Mouse (Mus musculus): ENCODE data around the gene Tmod4.
A peak's percentile ranks its signal among the peaks of the same experiment; 100 is the strongest.

Tmod4 gene

GRCm38 (mm10) chr3:95136336-95136735 lies 12.1 kb downstream of the Tmod4 start:
- no peak for DNase-seq (ENCODE audit: low spot score in 2 of 2)

- DNase-seq (ENCODE audit: low spot score in 2 of 2) = no peak
These were observed 15.5 kb downstream of the Tmod4 start for GRCm38 (mm10) chr3:95139586-95140288.

- DNase-seq (ENCODE audit: low spot score in 2 of 2) = no peak
These were observed 16.0 kb downstream of the Tmod4 start for GRCm38 (mm10) chr3:95140289-95140595.

- no peak for DNase-seq (ENCODE audit: low spot score in 2 of 2)
These were observed 16.5 kb downstream of the Tmod4 start for GRCm38 (mm10) chr3:95140795-95141194.

DNA sequence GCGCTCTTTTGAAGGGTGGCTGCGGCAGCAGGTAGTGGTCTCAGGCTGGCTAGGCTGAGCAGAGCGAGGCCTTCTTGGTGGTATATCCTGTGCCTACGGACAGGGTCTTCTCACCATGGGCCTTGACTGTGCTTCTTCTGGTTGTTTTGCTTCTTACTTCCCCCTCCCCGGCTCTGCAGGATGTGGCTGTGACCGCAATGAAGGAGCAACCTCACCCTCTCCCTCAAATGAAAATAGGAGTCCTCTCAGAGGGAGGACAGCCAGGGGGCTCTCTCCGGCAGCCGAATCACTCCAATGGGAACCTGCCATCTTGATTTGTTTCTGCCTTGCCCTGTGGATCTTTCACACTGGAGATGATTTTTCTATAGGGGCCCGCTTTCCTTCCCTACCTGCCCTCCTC lies 17.2 kb downstream of the Tmod4 start:
- DNase-seq (ENCODE audit: low spot score in 2 of 2) = no peak

DNA sequence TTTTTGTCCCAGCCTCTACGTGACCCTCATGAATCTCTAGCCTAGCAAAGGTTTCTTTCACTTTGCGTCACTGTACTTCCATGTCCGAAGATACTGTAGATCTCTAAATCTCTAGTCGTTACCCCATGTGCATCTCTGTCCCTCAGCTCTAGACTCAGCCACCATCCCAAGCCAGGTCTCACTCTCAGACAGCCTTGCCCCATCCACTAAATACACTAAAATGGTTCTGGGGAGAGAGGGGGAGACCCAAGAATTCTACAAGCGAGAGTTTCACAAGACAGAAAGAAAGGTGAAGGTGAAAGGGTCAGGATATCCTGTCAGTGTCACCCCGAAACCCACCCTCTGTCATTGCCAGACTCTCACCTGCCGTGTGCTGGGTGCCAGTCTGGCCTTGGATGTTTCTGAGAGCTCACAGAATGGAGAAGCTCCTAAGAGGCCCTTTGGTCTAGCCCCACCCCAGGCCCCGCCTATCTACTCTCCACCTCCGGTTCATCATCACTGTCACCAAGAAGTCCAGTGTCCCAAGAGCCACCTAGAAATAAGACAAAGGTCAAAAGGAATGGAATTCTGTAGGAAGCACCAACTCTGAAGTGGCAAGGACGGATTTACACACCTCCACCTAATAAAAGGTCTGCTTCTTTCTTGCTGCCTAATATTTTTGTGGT lies 17.8 kb downstream of the Tmod4 start, which contains the start of gene Tnfaip8l2:
TSS of gene Tnfaip8l2 (minus strand) at position 409 of the 665 bp plus-strand sequence.
- no peak for DNase-seq (ENCODE audit: low spot score in 2 of 2)

DNA sequence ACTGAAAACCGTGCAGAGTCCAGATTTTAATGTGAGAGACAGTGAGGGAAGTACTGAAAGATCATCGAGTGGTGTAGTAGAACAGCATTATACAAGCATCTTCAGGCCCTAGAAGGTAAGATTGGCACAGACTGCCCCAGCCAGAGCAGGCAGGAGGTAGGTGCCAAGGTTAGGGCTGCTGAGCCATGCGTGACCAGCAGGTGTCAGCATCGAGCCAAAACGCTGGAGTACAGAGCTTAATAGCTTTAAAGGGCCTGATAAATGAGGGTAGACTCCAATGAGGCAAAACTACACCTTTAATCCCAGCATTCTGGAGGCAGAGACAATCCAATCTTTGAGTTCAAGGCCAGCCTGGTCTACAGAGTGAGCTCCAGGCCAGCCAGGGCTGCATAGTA lies 18.3 kb downstream of the Tmod4 start:
- DNase-seq (ENCODE audit: low spot score in 2 of 2) = peak in 1 of 2 experiments; percentile 89

GRCm38 (mm10) chr3:95147924-95148323 lies 23.6 kb downstream of the Tmod4 start:
- no peak for DNase-seq (ENCODE audit: low spot score in 2 of 2)

GRCm38 (mm10) chr3:95153874-95154273 lies 29.6 kb downstream of the Tmod4 start:
- DNase-seq (ENCODE audit: low spot score in 2 of 2) = no peak

- no peak for DNase-seq (ENCODE audit: low spot score in 2 of 2)
These were observed 35.3 kb downstream of the Tmod4 start for GRCm38 (mm10) chr3:95159511-95159986.

DNA sequence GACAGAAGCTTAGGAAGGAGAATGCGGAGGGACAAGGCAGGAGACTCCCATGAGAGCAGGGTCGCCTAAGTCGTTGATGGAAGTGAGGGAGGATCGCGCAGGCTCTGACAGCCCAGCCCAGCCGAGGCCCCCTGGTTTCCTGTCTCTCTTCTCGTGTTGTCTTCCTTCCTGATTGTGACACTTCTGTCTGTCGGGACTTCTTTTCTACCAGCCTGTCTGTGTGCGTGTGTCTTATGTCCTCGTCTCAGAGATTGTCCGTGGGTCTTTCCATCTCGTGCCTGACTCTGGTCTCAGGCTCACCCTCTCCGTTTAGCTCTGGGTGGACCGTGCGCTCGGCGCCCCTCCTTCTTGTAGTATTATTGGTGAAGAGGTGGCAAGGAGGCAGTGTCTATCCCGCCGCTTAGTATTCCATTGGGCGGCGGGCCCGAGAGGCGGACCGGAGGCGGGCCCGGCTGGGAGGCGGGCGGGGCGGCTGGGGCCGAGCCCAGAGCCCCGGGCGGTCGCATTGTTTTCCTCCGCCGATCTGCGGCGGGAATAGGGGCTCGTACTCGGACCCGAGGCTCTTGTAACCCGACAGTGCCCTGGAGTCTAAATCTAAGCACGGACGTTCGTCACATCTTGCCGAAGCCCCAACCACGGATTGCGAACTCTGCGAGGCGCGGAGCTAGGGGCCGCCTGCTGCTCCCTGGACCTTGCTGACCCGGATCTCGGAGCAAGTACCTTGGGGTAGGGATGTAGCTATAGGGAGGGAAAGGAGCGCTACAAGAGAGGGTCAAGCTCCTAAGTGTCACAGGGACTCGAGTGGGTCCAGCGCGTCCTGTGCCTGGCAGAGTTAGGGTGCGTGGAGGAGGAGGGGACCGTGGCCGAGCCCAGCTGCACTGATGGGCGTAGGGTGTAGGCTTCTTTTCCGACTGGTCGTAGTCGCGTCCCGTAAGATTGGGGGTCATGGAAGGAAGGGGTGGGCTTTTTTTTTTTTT lies 36.0 kb downstream of the Tmod4 start, which contains the start of gene Sema6c:
TSS of gene Sema6c (plus strand) at position 471 of the 977 bp plus-strand sequence.
- DNase-seq (ENCODE audit: low spot score in 2 of 2) = peak; percentile 62 to 91

GRCm38 (mm10) chr3:95161041-95161551 lies 36.8 kb downstream of the Tmod4 start:
- no peak for DNase-seq (ENCODE audit: low spot score in 2 of 2)

- no peak for DNase-seq (ENCODE audit: low spot score in 2 of 2)
These were observed 37.5 kb downstream of the Tmod4 start for GRCm38 (mm10) chr3:95161618-95162344.

GRCm38 (mm10) chr3:95162345-95162628 lies 38.0 kb downstream of the Tmod4 start:
- DNase-seq (ENCODE audit: low spot score in 2 of 2) = no peak

GRCm38 (mm10) chr3:95163419-95164255 lies 39.4 kb downstream of the Tmod4 start:
- DNase-seq (ENCODE audit: low spot score in 2 of 2) = no peak

- no peak for DNase-seq (ENCODE audit: low spot score in 2 of 2)
These were observed 39.9 kb downstream of the Tmod4 start for GRCm38 (mm10) chr3:95164256-95164550.

DNA sequence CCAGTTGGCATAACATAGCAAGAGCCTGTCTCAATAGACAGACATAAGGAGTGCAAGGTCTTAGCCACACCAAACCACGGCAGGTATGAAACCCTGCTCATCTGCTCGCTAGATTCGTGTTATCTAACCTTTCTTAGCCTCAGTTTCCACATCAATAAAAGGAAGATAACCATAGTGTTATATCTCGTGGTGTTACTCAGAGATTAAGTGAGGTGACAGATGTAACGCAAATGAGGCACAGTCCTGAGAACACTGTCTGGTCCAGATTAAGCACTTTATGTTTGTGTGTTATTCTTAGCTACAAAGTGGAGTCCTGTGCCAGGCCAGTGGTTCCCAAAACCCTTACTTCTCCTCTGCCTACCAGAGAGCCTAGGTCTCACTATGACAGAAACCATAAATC lies 40.6 kb downstream of the Tmod4 start:
- DNase-seq (ENCODE audit: low spot score in 2 of 2) = no peak

DNA sequence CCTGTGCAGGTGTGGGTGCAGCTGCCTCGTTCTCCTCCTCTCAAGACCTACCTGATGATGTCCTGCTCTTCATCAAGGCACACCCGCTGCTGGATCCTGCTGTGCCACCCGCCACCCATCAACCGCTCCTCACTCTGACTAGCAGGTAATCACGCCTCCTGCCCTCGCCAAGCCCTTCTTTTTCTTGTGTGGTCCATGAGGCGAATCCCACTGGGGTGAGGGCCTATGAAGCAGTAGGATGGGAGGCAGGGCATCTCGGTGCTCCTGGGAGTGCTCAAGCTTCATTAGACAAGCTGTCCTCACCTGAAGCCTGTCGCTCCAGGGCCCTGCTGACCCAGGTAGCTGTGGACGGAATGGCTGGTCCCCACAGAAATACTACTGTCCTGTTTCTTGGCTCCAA lies 45.7 kb downstream of the Tmod4 start:
- DNase-seq (ENCODE audit: low spot score in 2 of 2) = no peak

DNA sequence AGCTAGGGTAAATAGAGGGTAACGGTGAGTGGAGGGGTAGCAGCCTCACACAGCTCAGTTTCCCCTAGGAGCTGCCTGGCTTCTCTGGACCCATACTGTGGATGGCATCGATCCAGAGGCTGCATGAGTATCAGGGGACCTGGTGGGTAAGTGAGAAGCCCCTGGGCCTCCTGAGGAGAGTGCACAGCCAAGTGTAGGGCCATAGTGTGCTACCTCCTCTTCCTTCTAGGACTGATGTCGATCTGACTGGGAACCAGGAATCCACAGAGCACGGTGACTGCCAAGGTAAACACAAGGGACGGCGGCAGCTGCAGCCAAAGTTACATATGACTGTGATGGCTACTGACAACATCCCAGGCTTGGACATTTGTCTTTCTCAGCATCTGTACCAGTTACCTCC lies 46.8 kb downstream of the Tmod4 start:
- DNase-seq (ENCODE audit: low spot score in 2 of 2) = no peak

GRCm38 (mm10) chr3:95172526-95173255 lies 48.4 kb downstream of the Tmod4 start:
- DNase-seq (ENCODE audit: low spot score in 2 of 2) = no peak

Data from left cerebral cortex, adult 9 months (tissue).